Mouse (Mus musculus): ENCODE measurements around the gene Gm3558. TPM values are rescaled to one million over a fixed set of nuclear protein-coding genes. Genes with fewer than 3 reads are reported as not detected.
"Not testable (repeated sequence)": the region's sequence is repeated elsewhere in the genome, so short reads cannot be mapped to it uniquely, and the experiment has no call there.

The Gm3558 gene
- polyA plus RNA-seq (2015; fragmentation: Nextera tagmentation; extraction: Ambion mirVana): 0.34 and 0.37 TPM in 2 replicates

DNA sequence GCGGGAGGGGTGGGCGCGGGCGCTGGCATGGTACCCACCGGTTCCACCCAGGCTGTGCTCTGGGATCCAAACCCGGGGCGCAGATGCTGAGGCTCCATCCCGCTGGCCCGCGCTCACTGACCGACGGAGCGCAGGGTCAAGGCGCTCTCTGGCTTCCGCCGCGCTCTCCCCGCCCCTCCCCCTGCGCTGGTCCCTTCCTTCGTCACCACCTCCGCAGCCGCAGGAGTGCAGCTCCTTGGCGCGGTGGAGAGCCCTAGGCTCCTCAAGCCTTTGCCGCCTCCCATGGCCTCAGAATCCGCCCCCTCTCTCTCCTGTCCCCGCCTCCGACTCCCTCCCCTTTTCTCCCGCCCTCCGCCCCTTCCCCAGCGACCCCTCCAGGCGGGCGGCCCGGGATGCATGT is at the start of gene Gm3558:
TSS of gene Gm3558 (minus strand) at position 185 of the 400 bp plus-strand sequence.
- peak within 1 kb of the TSS; percentile 35 for H3K4me3 ChIP-seq (ENCODE audit: low read length)
- H3K27me3 ChIP-seq (replicated peaks; ENCODE audit: control insufficient read depth, insufficient read depth, low read length); H3K27ac ChIP-seq (ENCODE audit: low read length); H3K4me1 ChIP-seq (ENCODE audit: control insufficient read depth, insufficient read depth, low read length); H3K36me3 ChIP-seq (ENCODE audit: control insufficient read depth, insufficient read depth, low read length); H3K9ac ChIP-seq (ENCODE audit: low read depth, low read length); H3K9me3 ChIP-seq (ENCODE audit: control insufficient read depth, low read length); ATAC-seq: not testable (repeated sequence)
- peak within 1 kb of the TSS; percentile 62 for H3K4me2 ChIP-seq (ENCODE audit: low read depth, low read length)
- no CpG with 5 or more reads among the region's 34 CpGs for WGBS

DNA sequence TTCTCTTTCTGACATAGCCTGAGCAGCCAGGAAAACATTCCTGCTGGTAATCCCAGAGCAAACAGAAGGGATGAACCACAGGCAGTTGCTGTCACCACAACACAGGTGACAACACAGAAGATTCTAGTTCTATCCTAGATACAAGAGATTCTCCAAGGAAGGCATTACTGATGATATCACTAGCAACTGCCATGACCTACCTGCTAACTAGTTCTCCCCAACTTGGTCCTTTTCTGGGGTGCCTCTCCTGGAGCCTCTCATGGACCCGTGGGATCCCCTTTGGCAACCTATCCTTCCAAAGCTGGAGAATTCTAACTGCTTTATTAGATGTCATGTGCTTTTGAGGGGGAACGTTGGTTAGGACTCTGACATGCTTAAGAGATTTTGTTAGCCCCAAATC is 27.1 kb upstream of the Gm3558 start, which contains the start of gene Gm10338:
TSS of gene Gm10338 (minus strand) at position 101 of the 400 bp plus-strand sequence.
- H3K4me2 ChIP-seq (ENCODE audit: low read depth, low read length); H3K9me3 ChIP-seq (ENCODE audit: control insufficient read depth, low read length); ATAC-seq; H3K27ac ChIP-seq (ENCODE audit: low read length); H3K36me3 ChIP-seq (ENCODE audit: control insufficient read depth, insufficient read depth, low read length); H3K4me1 ChIP-seq (ENCODE audit: control insufficient read depth, insufficient read depth, low read length); H3K9ac ChIP-seq (ENCODE audit: low read depth, low read length); H3K27me3 ChIP-seq (replicated peaks; ENCODE audit: control insufficient read depth, insufficient read depth, low read length); H3K4me3 ChIP-seq (ENCODE audit: low read length): not testable (repeated sequence)
- WGBS: no CpG with 5 or more reads among the region's 2 CpGs

DNA sequence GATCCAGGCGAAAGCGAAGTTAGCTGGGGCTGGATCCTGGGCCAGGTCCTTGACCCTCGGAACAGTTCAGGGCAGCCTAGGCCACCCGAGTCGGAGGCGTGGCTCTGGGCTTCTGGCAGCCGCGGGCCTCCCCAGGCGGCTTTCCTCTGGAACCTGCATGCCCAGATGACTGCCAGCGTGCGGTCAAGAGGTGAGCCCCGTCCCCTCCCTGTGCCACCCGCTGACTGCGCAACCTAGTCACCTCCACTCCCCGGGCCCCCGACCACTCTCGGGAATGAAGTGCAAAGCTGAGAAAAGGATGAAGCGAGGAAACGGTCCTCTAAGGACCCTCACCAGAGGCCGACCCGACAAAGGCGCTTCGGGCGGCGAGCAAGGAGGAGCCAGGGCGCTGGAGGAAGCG is 476 bp downstream of the Gm3558 start:
- Histone ChIP-seq H3K4me3 (ENCODE audit: low read length) (peak overlapping the region; percentile 35), H3K4me2 (ENCODE audit: low read depth, low read length) (peak overlapping the region; percentile 62)
- not testable (repeated sequence) for H3K4me1 ChIP-seq (ENCODE audit: control insufficient read depth, insufficient read depth, low read length); H3K27ac ChIP-seq (ENCODE audit: low read length); ATAC-seq; H3K27me3 ChIP-seq (replicated peaks; ENCODE audit: control insufficient read depth, insufficient read depth, low read length); H3K9me3 ChIP-seq (ENCODE audit: control insufficient read depth, low read length); H3K36me3 ChIP-seq (ENCODE audit: control insufficient read depth, insufficient read depth, low read length); H3K9ac ChIP-seq (ENCODE audit: low read depth, low read length)
- WGBS: 0% methylated on average over 18 of the region's 27 CpGs

GRCm38 (mm10) chr14:7567266-7567665 is 1.1 kb downstream of the Gm3558 start:
- WGBS: 2% methylated on average over 6 of the region's 9 CpGs
- H3K9me3 ChIP-seq (ENCODE audit: control insufficient read depth, low read length); H3K27me3 ChIP-seq (replicated peaks; ENCODE audit: control insufficient read depth, insufficient read depth, low read length); H3K4me1 ChIP-seq (ENCODE audit: control insufficient read depth, insufficient read depth, low read length); H3K4me2 ChIP-seq (ENCODE audit: low read depth, low read length); H3K36me3 ChIP-seq (ENCODE audit: control insufficient read depth, insufficient read depth, low read length); H3K27ac ChIP-seq (ENCODE audit: low read length); H3K4me3 ChIP-seq (ENCODE audit: low read length); H3K9ac ChIP-seq (ENCODE audit: low read depth, low read length); ATAC-seq: not testable (repeated sequence)

Other genes starting within 250 kb of the Gm3558 start
- not detected in 2 replicates for gene Gm5797, start 236.2 kb downstream of the Gm3558 start, polyA plus RNA-seq (2015; fragmentation: Nextera tagmentation; extraction: Ambion mirVana)
- not detected in 2 replicates for gene Gm8374, start 203.4 kb downstream of the Gm3558 start, polyA plus RNA-seq (2015; fragmentation: Nextera tagmentation; extraction: Ambion mirVana)
- not detected in 2 replicates for gene Gm3755, start 117.6 kb downstream of the Gm3558 start, polyA plus RNA-seq (2015; fragmentation: Nextera tagmentation; extraction: Ambion mirVana)
- not detected in 2 replicates for gene Gm3752, start 84.8 kb downstream of the Gm3558 start, polyA plus RNA-seq (2015; fragmentation: Nextera tagmentation; extraction: Ambion mirVana)
- not detected in 2 replicates for gene Gm10338, start 27.0 kb upstream of the Gm3558 start, polyA plus RNA-seq (2015; fragmentation: Nextera tagmentation; extraction: Ambion mirVana)
- not detected in 2 replicates for gene Gm10128, start 75.4 kb upstream of the Gm3558 start, polyA plus RNA-seq (2015; fragmentation: Nextera tagmentation; extraction: Ambion mirVana)
- gene Gm26661, start 223.0 kb upstream of the Gm3558 start, polyA plus RNA-seq (2015; fragmentation: Nextera tagmentation; extraction: Ambion mirVana): not detected in 2 replicates
- 14.7 and 17.0 TPM in 2 replicates for gene Flnb, start 249.4 kb upstream of the Gm3558 start, polyA plus RNA-seq (2015; fragmentation: Nextera tagmentation; extraction: Ambion mirVana)

Data from intestine, embryonic 16.5 days (tissue).